Mouse (Mus musculus): Measurements from ENCODE around the gene Glod4.

Glod4 gene

DNA sequence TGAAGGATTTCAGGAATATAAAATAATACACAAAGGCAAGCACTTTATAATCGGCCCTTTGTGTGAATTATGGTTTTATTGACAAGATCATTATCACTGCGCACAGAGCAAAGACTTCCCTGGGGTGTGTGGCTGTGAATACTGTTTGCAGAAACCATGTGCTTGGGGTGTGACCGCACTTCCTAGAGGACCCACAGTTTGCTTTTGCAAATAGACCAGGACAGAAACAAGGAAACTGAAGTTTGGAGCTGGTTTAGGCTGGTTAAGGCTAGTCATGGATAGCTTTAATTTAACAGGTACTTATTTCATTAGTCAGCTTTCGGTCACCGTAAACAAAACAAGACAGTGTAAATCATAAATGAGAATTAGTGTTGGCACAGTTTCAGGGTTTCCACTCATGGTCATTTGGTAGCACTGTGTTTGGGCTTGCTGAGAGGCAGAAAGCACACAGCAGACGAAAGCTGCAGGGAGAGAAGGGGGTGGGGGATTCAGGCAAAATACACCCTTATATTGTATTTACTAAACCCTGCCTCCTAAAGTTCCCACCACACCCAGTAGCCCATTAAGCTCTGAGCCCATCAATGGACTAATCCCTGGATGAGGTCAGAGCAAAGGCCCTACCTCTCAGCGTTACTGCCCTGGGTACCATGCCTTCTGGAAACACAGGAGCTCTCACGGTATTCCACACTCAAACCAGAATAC lies 47.1 kb downstream of the Glod4 start:
- ChIA-PET POLR2A (interaction anchor here (0.5 to 2.0 kb wide), 17 partner anchors 9 to 1382 kb away, joined by 3 to 8 read pairs (median 3); partner anchors contain the start of genes Dbil5 (in 3 of the 4), Gemin4 (in 3 of the 4) and Ywhae (in 1 of the 4)), CTCF (interaction anchor here in 3 of 4 experiments (0.8 to 2.0 kb wide), 4 partner anchors 9 to 210 kb away, joined by 3 to 5 read pairs (median 4); partner anchors contain the start of genes Dbil5 (in 1 of the 3), Gemin4 (in 1 of the 3) and Timm22 (in 1 of the 3))

DNA sequence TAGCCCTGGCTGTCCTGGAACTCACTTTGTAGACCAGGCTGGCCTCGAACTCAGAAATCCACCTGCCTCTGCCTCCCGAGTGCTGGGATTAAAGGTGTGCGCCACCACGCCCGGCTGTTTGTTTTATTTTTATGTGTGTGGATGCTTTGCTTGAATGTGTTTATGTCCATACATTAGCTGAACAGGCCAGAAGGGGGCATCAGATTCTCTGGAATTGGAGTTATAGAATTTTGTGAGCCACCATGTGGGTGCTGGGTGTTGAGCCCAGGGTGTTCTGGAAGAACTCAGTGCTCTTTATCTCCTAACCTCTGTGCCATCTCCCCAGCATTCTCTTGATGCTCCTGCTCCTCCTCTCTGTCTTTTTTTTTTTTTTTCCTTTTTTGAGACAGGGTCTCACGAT lies 56.6 kb downstream of the Glod4 start:
- POLR2A ChIA-PET, result interaction anchor here in 2 of 4 experiments (0.6 to 0.8 kb wide), 3 partner anchors 39 to 293 kb away, joined by 3 to 4 read pairs (median 3); no protein-coding TSS in a partner anchor
- CTCF ChIA-PET, result interaction anchor here in 3 of 4 experiments (0.6 to 3.2 kb wide), 8 partner anchors 10 to 473 kb away, joined by 3 to 15 read pairs (median 4); partner anchors contain the start of genes Dbil5 (in 2 of the 3), Gemin4 (in 2 of the 3), Nxn (in 1 of the 3) and Timm22 (in 1 of the 3)

DNA sequence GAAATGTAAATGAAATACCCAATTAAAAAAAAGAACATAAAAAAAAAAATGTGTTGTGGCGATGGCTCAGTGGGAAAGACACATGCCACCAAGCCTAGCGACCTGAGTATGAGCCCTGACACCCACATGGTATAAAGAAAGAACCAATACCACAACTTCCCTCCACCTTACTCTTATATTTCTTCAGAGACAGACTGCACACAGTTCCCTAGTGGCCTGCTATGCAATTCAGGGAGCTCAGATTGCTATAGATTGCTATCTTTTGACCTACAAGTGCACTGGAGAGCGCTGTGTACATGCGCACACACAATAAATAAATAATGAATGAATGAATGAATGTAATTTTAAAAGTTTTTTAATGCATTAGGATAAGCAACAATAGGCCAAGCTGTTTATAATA lies 59.8 kb downstream of the Glod4 start:
- CTCF ChIA-PET, result no interaction called here
- POLR2A ChIA-PET, result interaction anchor here in 1 of 4 experiments (1.2 kb wide), 1 partner anchor 34 kb away, joined by 4 read pairs; the partner anchor contains the start of gene Gemin4

DNA sequence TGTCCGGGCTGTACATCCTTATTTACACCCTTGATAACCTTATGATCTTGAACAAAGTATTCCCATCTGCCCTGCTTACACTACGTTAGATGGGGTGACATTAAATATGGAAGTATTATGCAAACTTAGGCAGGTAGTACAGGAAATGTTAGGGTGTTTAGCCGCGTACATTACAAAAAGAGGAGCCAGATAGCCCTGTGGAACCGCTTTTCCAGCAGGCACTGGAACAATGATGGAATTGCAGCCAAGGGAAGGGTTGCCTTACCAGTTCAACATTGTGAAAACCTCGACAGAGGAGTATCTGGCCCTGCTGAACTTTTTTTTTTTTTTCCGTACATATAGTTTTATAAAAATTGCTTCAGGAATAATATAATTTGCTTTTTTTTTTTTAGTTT lies 63.4 kb downstream of the Glod4 start:
- POLR2A ChIA-PET, result no interaction called here
- CTCF ChIA-PET, result interaction anchor here in 2 of 4 experiments (0.9 to 1.4 kb wide), 2 partner anchors 38 to 226 kb away, joined by 4 read pairs; partner anchors contain the start of genes Dbil5 (in 1 of the 2), Gemin4 (in 1 of the 2) and Timm22 (in 1 of the 2)

DNA sequence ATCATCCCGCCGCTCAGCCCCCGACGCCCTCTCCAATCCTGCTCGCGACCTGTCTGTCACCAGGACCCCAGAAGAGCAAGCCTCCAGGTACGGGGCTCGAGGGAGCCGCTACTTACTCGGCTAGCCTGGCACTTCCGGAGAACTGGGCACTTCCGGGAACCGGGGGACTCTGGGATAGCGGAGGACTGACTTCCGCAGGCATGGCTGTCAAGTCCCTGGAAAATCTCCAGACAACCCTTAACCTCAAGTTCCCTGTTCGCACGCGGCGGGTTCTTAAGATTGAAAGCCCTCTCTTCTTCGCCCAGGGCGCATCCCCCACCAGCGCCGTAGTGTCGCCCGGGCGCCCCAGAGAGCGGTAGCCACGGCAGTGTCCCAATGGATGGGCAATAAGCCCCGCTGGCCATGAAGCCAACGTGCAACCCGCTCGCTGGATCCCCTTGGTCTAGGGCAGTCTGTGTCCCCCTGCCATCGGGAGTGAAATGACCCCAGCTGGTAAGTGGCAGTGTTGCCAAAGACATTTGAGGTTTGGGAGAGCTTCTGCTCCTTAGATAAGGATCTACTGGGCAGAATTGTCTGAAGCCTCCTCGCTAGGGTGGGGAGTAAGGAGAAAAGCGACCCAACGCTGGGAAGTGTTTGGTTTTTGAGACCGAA lies 63.9 kb downstream of the Glod4 start, which contains the start of the genes Vps53 and Fam57a:
Gene Vps53 (minus strand): TSS at position 153 of the 651 bp plus-strand sequence.
Gene Fam57a (plus strand): TSS at position 177 of the 651 bp plus-strand sequence.
- ChIA-PET CTCF (interaction anchor here in 3 of 4 experiments (0.7 to 1.4 kb wide), 7 partner anchors 38 to 275 kb away, joined by 3 to 5 read pairs (median 4); partner anchors contain the start of genes Dbil5 (in 2 of the 3), Gemin4 (in 2 of the 3) and Timm22 (in 1 of the 3)), POLR2A (interaction anchor here in 2 of 4 experiments (1.1 to 1.4 kb wide), 4 partner anchors 36 to 445 kb away, joined by 4 to 7 read pairs (median 6); partner anchors contain the start of genes Dbil5 (in 1 of the 2), Gemin4 (in 1 of the 2) and Timm22 (in 1 of the 2))

DNA sequence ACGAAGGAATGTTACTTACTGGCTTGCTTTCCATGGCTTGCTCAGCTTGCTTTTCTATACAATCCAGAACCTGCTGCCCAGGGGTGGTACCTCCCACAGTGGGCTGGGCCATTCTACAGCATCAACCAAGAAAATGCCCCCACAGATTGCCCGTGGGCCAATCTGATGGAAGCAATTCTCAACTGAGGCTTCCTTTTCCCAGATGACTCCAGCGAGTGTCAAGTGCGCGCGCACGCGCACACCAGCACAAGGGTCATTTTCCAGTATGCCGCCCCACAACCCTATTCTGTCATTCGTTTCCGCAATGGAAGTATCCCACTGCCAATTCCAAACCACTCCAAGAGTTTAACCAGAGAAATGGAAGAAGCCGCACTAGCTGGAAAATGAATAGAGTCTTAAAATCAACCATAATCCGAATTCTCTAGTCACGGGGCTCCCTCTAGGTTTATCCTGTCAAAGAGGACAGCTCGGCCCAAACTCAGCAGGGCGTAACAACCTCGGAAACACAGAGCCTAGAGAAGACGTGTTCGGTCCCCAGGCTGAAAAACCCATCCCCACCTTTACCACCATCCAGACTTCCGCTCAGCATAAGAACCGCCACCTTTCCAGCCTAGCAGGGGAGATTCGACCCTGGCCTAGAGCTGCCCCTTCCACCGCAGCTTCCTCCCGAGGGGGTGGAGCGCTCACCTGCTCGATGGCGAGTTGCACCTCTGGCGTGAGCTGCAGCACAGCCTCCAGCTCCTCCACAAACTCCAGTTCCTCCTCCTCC lies 64.6 kb downstream of the Glod4 start:
- ChIA-PET POLR2A (interaction anchor here in 2 of 4 experiments (1.1 to 1.4 kb wide), 4 partner anchors 36 to 445 kb away, joined by 4 to 7 read pairs (median 6); partner anchors contain the start of genes Dbil5 (in 1 of the 2), Gemin4 (in 1 of the 2) and Timm22 (in 1 of the 2)), CTCF (interaction anchor here in 3 of 4 experiments (0.7 to 1.4 kb wide), 7 partner anchors 39 to 276 kb away, joined by 3 to 5 read pairs (median 4); partner anchors contain the start of genes Dbil5 (in 2 of the 3), Gemin4 (in 2 of the 3) and Timm22 (in 1 of the 3))

DNA sequence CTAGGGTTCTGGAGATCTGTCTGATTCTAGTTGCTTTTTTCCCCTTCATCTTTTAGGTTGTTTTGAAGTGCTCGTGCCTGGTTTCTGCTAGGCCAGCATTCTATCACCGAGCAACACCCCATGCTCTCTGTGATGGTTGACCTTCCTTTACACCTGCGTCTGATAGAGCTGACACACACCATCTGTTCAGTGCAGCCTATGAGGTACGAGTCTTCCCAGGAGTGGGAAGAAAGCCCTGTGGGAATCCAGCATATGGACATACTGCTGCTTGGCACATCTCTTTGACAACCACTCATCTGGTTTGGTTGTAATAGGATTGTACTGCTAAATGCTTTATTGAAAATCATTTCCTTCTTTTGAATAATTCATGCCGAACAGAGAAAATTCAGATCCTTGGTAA lies 73.3 kb downstream of the Glod4 start:
- POLR2A ChIA-PET, result no interaction called here
- CTCF ChIA-PET, result interaction anchor here in 1 of 4 experiments (0.5 kb wide), 1 partner anchor 914 kb away, joined by 3 read pairs; no protein-coding TSS in a partner anchor

DNA sequence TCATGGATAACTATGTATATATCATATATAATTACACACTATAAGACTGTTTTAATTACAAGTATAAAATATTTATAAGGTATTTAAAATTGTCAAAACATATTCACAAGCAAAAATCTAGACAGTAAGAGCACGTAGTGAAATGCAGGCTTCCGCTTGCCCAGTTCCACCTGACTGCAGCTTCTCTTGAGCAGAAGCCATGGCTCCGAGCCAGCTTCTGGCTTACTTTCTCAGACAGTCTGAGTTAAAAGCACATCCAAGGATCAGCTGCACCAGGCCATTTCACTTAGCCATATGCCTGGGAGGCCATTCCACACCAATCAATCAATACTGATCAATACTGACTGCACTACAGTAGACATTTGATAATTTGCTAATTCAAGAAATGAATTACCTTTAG lies 74.5 kb downstream of the Glod4 start:
- POLR2A ChIA-PET, result no interaction called here
- CTCF ChIA-PET, result no interaction called here

DNA sequence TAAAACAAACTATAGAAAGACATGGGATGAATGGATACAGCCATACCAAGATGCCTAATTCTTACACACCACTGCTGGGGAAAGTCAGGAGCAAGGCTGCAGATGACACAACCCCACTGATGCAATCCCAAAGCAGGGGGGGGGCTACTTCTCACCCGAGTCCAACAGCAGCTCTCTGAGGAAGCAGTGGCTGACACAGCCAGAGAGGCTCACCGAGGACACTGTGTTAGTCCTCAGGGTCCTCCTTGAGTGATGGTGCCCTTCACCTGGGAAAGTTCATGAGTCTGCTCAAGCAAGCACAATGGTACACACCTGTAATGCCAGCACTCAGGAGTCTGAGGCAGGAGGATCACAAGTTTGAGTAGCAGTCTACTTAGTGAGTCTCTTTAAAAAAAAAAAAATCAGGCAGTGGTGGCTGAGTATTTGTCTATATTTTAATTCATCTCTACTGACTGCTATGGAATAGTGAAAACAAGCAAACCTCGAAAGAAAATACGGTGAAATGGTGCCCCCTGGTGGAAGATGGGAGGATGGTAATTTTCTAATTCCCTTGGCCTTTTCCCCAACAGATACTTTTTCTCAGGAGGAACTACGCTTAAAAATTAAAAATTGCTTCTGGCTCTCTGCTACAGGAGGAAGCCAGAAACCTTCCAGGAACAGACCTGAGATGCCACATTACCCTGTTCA lies 76.3 kb downstream of the Glod4 start:
- POLR2A ChIA-PET, result interaction anchor here in 1 of 4 experiments (1.0 kb wide), 1 partner anchor 13 kb away, joined by 3 read pairs; no protein-coding TSS in a partner anchor
- CTCF ChIA-PET, result interaction anchor here in 2 of 4 experiments (0.7 to 0.8 kb wide), 2 partner anchors 216 to 287 kb away, joined by 3 read pairs; no protein-coding TSS in a partner anchor

DNA sequence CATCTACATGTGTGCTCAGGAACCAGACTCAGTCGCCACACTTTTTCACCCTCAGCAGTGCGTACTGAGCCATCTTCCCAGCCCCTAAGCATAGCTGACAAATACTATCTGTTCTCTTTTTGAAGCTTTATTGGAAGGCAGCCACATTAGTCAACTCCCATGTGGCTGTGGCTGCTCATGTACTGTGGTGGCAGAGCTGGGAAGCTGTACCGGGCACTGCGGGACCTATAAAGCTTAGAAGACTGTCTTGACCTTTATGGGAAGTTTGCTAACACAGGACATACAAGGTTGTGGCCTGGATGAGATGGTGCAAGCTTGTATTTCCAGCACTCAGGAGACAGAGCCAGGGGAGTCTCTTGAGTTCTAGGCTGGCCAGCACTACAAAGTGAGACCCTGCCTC lies 76.9 kb downstream of the Glod4 start:
- CTCF ChIA-PET, result interaction anchor here in 1 of 4 experiments (1.0 to 2.1 kb wide), 2 partner anchors 200 to 254 kb away, joined by 3 to 5 read pairs; no protein-coding TSS in a partner anchor
- POLR2A ChIA-PET, result no interaction called here

DNA sequence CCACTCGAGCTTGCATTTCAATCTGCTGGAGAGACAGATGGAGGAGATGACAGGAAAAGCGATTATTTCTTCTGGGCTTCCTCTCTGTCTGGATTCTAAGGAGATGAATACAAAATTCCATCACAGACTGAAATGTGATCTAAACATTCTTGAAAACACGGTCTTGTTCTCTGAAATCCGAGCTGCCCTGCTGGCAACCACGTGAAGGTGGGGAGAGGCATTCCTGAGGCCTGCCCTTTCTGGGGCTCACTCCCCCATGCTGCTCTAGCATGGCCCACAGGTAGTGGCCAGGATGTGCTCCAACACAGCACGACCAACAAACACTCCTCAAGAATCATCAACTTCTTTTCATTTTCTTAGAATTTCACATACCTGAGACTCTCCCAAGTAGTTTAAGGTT lies 83.3 kb downstream of the Glod4 start:
- ChIA-PET CTCF (interaction anchor here in 1 of 4 experiments (1.6 kb wide), 1 partner anchor 193 kb away, joined by 3 read pairs; no protein-coding TSS in a partner anchor), POLR2A (interaction anchor here in 1 of 4 experiments (1.2 kb wide), 1 partner anchor 135 kb away, joined by 3 read pairs; no protein-coding TSS in a partner anchor)

DNA sequence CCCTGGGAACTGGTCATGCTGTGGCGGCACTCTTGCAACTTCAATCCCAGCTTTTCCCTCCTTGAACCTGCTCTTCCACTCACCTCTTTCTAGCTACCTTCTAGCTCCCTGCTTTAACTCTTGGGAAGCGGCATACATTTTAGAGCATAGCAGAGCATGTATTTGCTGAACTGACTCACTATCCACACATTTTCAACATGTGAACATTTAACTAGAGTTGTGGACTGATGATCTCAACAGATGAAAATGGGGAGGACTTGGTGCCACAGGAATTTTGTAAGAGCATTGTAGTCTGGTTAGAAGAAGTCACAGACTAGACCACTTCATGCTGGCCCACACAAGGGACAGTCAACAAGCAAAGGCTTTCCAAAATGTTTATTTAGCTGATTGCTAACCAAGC lies 85.2 kb downstream of the Glod4 start:
- POLR2A ChIA-PET, result interaction anchor here in 2 of 4 experiments (1.1 to 1.4 kb wide), 3 partner anchors 28 to 104 kb away, joined by 3 to 4 read pairs (median 4); no protein-coding TSS in a partner anchor

DNA sequence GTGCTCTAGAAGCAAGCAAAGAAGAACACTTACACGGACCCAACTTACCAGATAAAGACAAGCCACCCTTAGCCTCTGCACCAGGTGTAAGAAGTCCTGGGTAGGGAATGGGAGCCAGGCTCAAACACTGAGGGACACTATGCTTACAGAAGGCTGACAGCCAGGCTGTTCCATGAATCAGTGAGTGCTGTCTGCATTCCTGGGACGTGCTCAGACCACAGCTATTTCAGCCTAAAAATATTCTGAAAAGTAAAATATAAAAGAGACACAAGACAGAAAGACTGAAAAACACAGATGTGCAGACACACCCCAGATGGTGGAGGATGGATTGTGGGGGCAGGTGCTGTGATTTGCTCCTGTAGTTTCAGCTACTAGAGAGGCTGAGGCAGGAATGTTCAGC lies 88.7 kb downstream of the Glod4 start:
- ChIA-PET CTCF (no interaction called here), POLR2A (interaction anchor here in 3 of 4 experiments (0.6 to 1.2 kb wide), 4 partner anchors 10 to 153 kb away, joined by 3 to 4 read pairs (median 3); no protein-coding TSS in a partner anchor)

More for the DNA sequence above, 85.2 kb downstream of the Glod4 start:
- CTCF ChIA-PET, result interaction anchor here in 2 of 4 experiments (0.6 to 1.6 kb wide), 2 partner anchors 36 to 245 kb away, joined by 3 to 4 read pairs; no protein-coding TSS in a partner anchor

DNA sequence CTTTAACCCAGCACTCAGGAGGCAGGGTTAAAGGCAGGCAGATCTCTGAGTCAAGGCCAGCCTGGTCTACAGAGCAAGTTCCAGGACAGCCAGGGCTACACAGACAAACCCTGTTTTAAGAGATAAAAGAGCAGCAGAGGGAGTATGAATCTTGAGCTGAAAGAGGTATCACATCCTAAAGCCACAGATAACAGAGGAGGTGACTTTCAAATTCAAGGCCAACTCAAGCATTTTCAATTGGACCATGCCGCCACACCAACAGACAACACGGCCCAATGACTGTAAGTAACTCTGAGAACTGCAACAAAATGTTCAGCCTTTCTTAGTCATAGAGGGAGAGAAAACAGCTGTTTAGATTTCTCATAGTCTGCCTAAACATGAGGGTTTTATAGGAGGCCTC lies 89.3 kb downstream of the Glod4 start:
- ChIA-PET CTCF (interaction anchor here in 1 of 4 experiments (0.6 kb wide), 1 partner anchor 19 kb away, joined by 3 read pairs; no protein-coding TSS in a partner anchor), POLR2A (interaction anchor here in 2 of 4 experiments (0.6 to 1.2 kb wide), 2 partner anchors 10 to 13 kb away, joined by 3 read pairs; no protein-coding TSS in a partner anchor)

DNA sequence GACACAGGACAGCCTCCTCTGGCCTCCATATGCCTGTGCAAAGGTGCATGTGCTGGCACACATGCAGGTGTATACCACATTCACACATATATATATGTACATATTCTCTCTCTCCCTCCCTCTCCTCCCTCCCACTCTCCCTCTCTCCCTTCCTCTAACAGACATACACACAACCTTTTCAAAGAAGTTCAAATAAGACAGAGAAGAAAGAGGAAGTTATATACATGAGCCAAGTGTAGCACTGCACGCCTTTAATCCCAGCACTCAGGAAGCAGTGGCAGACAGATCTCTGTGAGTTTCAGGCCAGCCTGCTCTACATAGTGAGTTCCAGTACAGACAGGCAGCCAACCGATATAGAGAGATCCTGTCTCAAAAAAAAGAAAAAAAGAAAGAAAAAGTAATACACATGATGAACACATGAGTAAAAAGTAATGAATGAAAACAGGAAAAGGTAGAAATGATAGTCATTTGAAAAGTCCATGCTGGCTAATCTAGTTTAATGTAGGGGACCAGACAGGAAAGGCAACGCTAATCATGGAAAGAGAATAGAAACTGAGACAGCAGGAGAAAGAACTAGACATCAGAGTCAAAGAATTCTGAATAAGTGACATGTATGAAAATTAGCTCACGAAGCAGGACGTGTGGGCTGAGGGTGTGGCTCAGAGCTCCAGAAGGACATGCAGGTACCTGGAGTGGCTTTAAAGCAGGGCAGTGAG lies 90.1 kb downstream of the Glod4 start:
- ChIA-PET CTCF (no interaction called here), POLR2A (no interaction called here)

DNA sequence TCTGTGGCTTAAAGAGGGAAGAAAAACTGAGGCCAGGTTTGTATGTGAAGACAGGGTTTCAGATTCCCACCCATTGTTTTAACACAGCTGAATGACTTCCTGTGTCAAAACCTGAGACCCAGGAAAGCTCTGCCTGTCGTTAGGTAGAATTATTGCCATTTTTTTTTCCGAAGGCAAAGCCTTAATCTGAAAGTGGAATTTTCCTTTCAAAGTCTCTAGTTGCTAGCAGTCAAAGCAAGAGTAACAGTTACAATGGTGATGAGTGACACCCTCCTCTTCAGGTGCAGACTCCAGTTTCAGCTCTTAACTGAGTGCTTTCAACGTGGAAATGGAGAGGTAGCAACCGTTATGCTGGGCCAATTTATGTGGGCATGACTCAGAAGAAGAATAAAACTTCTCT lies 92.5 kb downstream of the Glod4 start:
- CTCF ChIA-PET, result interaction anchor here in 1 of 4 experiments (0.6 kb wide), 1 partner anchor 293 kb away, joined by 4 read pairs; no protein-coding TSS in a partner anchor
- POLR2A ChIA-PET, result no interaction called here

Data from embryonic stem cell, embryonic (primary cell).